32 mouse cellular contexts compared by ENCODE assay signal in the genomic region with DNA sequence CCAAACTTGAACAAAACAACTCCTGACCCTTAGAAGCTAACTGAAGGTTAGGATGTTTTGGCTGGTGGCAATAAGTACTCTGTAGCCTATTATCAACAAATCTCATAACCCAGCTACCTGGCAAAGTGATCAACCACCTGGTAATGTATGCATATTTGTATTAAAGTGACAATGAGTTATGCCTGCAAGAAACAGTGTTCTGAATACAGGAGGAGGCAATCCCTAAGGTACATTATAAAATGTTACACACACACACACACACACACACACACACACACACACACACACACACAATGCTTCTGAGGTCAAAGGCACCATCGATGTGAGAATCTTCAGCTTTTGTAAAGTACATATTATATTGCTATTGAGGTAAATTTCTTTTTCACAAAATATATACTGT. TPM values are rescaled to one million over a fixed set of nuclear protein-coding genes. Genes with fewer than 3 reads are reported as not detected.
"Had no signal": no experiment of that assay in that cellular context is flagged by ENCODE, and none has a peak within 500 bp of the region (broad histone marks: within the 10 kb centered on the region; RNA-seq: fewer than 3 reads in every experiment).

A gene (plus strand): TSS at position 301 of the 400 bp plus-strand sequence.

- H3K9me3 ChIP-seq: embryonic facial prominence, embryonic 10.5 days; embryonic facial prominence, embryonic 12.5 days; embryonic facial prominence, embryonic 13.5 days; embryonic facial prominence, embryonic 15.5 days; forebrain, embryonic 10.5 days; forebrain, embryonic 12.5 days; forebrain, embryonic 13.5 days; forebrain, embryonic 15.5 days; heart, embryonic 10.5 days had no signal

- H3K36me3 ChIP-seq: embryonic facial prominence, embryonic 10.5 days; embryonic facial prominence, embryonic 12.5 days; embryonic facial prominence, embryonic 13.5 days; embryonic facial prominence, embryonic 15.5 days; forebrain, embryonic 10.5 days; forebrain, embryonic 12.5 days; forebrain, embryonic 15.5 days; heart, embryonic 10.5 days had no signal

- H3K4me3 ChIP-seq: embryonic facial prominence, embryonic 10.5 days; embryonic facial prominence, embryonic 12.5 days; embryonic facial prominence, embryonic 13.5 days; embryonic facial prominence, embryonic 15.5 days; erythroblast, embryonic 14.5 days; forebrain, embryonic 10.5 days; forebrain, embryonic 12.5 days; forebrain, embryonic 13.5 days; forebrain, embryonic 15.5 days; gastrocnemius, adult 2 months; heart, adult 2 months; heart, embryonic 10.5 days had no signal

- H3K9ac ChIP-seq: embryonic facial prominence, embryonic 12.5 days; embryonic facial prominence, embryonic 13.5 days; embryonic facial prominence, embryonic 15.5 days; forebrain, embryonic 12.5 days; forebrain, embryonic 13.5 days; forebrain, embryonic 15.5 days; forebrain, postnatal 0 days had no signal

- DNase-seq: cerebellum, adult 8-10 months; cerebellum, adult 9-10 months; cerebellum, adult 9-11 months; cerebellum, postnatal 10 days; cerebellum, postnatal 14 days; cerebellum, postnatal 25 days; cerebellum, postnatal 36 days; embryo, embryonic 11 days; forebrain, postnatal 0 days; gastrocnemius, adult 2 months; gastrocnemius, postnatal 10 days; gastrocnemius, postnatal 14 days; gastrocnemius, postnatal 25 days; gastrocnemius, postnatal 36 days; heart, adult 11 months; heart, adult 18-20 months; heart, adult 2 months had no signal

- H3K27me3 ChIP-seq: embryonic facial prominence, embryonic 12.5 days; embryonic facial prominence, embryonic 13.5 days; embryonic facial prominence, embryonic 15.5 days; forebrain, embryonic 12.5 days; forebrain, embryonic 13.5 days; forebrain, embryonic 15.5 days had no signal

- H3K27ac ChIP-seq: embryonic facial prominence, embryonic 10.5 days; embryonic facial prominence, embryonic 12.5 days; embryonic facial prominence, embryonic 13.5 days; embryonic facial prominence, embryonic 15.5 days; forebrain, embryonic 10.5 days; forebrain, embryonic 12.5 days; forebrain, embryonic 13.5 days; forebrain, embryonic 15.5 days; gastrocnemius, adult 2 months; heart, adult 2 months; heart, embryonic 10.5 days had no signal

- H3K4me1 ChIP-seq: embryonic facial prominence, embryonic 10.5 days; embryonic facial prominence, embryonic 12.5 days; embryonic facial prominence, embryonic 13.5 days; embryonic facial prominence, embryonic 15.5 days; forebrain, embryonic 10.5 days; forebrain, embryonic 12.5 days; forebrain, embryonic 13.5 days; forebrain, embryonic 15.5 days; heart, embryonic 10.5 days had no signal

RNA-seq across cellular contexts. Expression of the gene that starts here (rescaled TPM):
- polyA plus RNA-seq: embryonic facial prominence, embryonic 13.5 days; embryonic facial prominence, embryonic 14.5 days; embryonic facial prominence, embryonic 15.5 days; erythroblast, embryonic 14.5 days; forebrain, embryonic 11.5 days; forebrain, embryonic 13.5 days; forebrain, embryonic 14.5 days; forebrain, embryonic 15.5 days; forebrain, embryonic 16.5 days; forebrain, postnatal 0 days; gonadal fat pad, adult 2 months; heart, adult 2 months had no signal
